Mouse (Mus musculus) liver, adult 2 months (tissue): ENCODE measurements around the gene Gm10428.

Source experiments
- CTCF ChIP-seq: fragments of 200-500 bp; IDR thresholded peaks from 2 replicates; pipeline ENCODE4 v1.5.1; 2011; ENCODE audit warnings: low read depth, low read length, control low read depth
- POLR2A ChIP-seq: fragments of 200-500 bp; IDR thresholded peaks from 2 replicates; pipeline ENCODE4 v1.6.1; 2011; ENCODE audit warnings: low read length, control low read depth; ENCODE audit not compliant: insufficient read depth; ENCODE audit errors: extremely low read depth

GRCm38 (mm10) chr11:62757143-62757507 is 4.2 kb downstream of the Gm10428 start:
- TF ChIP-seq CTCF, result 0 out of 2 replicates have a peak, but pooled peaks have one; percentile 8
- TF ChIP-seq POLR2A, result no peak
